9 mouse cellular contexts compared by ENCODE assay signal in genomic region chr13:64315483-64316050, GRCm38 (mm10). TPM values are rescaled to one million over a fixed set of nuclear protein-coding genes. Genes with fewer than 3 reads are reported as not detected.
DNase-seq lines count a peak whose midpoint lies in the region.
"Had no signal": no experiment of that assay in that cellular context is flagged by ENCODE, and none has a peak within 500 bp of the region (broad histone marks: within the 10 kb centered on the region; RNA-seq: fewer than 3 reads in every experiment).

No protein-coding gene starts in this region.

- peaks cover 10% of the 10 kb centered on the region for H3K4me1 ChIP-seq in hindbrain, embryonic 10.5 days (replicated peaks)

- H3K9me3 ChIP-seq in hindbrain, embryonic 10.5 days = no peaks in the 10 kb centered on the region
- H3K9me3 ChIP-seq: heart, embryonic 15.5 days had no signal

- 2% methylated on average over 3 of the region's 3 CpGs for WGBS in hindbrain, embryonic 10.5 days

- no peak overlapping the region for H3K4me3 ChIP-seq in hindbrain, embryonic 10.5 days
- H3K4me3 ChIP-seq: heart, embryonic 15.5 days had no signal

- no peaks in the 10 kb centered on the region for H3K36me3 ChIP-seq in hindbrain, embryonic 10.5 days
- H3K36me3 ChIP-seq: heart, embryonic 15.5 days had no signal

- H3K27me3 ChIP-seq in hindbrain, embryonic 10.5 days (ENCODE audit: insufficient read depth, poor library complexity, severe bottlenecking) = no peaks in the 10 kb centered on the region
- H3K27me3 ChIP-seq: heart, embryonic 15.5 days had no signal

- peak; percentile 14 for DNase-seq in adrenal gland, postnatal 10 days
- DNase-seq in adrenal gland, postnatal 25 days = no peak
- DNase-seq in layer of hippocampus, adult 11-12 months (ENCODE audit: low spot score) = peak; percentile 39
- no peak for DNase-seq in layer of hippocampus, postnatal 10 days (ENCODE audit: low spot score in 2 of 2)
- peak; percentile 49 for DNase-seq in ES-CJ7 (ENCODE audit: low read depth, low spot score)
- peak; percentile 62 for DNase-seq in embryo, embryonic 11.5 days (ENCODE audit: low read depth, low spot score)
- peak; percentile 90 for DNase-seq in retina, embryonic 14.5 days (ENCODE audit: low spot score)
- DNase-seq in hindbrain, embryonic 10.5 days (ENCODE audit: low spot score) = no peak

- H3K27ac ChIP-seq in hindbrain, embryonic 10.5 days = no peak overlapping the region
- H3K27ac ChIP-seq: heart, embryonic 15.5 days had no signal

RNA-seq across cellular contexts. Expression of gene Aaed1, which starts 3.1 kb away (rescaled TPM):
- 10 to 100 TPM; 52.7 to 57.2 TPM for total RNA-seq in adrenal gland, postnatal 10 days (2021)
- total RNA-seq in adrenal gland, postnatal 25 days (2021) = 47.8 and 54.8 TPM in 2 replicates
- total RNA-seq in layer of hippocampus, postnatal 10 days (2021) = 10 to 100 TPM in 1 of 2 experiments, 1 to 10 TPM in 1; 8.5 to 11.7 TPM
- polyA plus RNA-seq in hindbrain, embryonic 10.5 days (2016; fragmentation: Nextera tagmentation; extraction: Ambion mirVana) = 21.5 and 26.7 TPM in 2 replicates

RNA-seq across cellular contexts. Expression of gene Cdc14b, which starts 40.5 kb away (rescaled TPM):
- 10 to 100 TPM; 10.1 TPM for total RNA-seq in adrenal gland, postnatal 10 days (2021)
- 9.7 and 10.2 TPM in 2 replicates for total RNA-seq in adrenal gland, postnatal 25 days (2021)
- total RNA-seq in layer of hippocampus, postnatal 10 days (2021) = 1 to 10 TPM; 2.6 to 3.2 TPM
- 11.2 and 16.3 TPM in 2 replicates for polyA plus RNA-seq in hindbrain, embryonic 10.5 days (2016; fragmentation: Nextera tagmentation; extraction: Ambion mirVana)

RNA-seq across cellular contexts. Expression of gene Ctsl, which starts 55.1 kb away (rescaled TPM):
- 100 to 1,000 TPM; 254 to 384 TPM for total RNA-seq in adrenal gland, postnatal 10 days (2021)
- 784 and 797 TPM in 2 replicates for total RNA-seq in adrenal gland, postnatal 25 days (2021)
- 100 to 1,000 TPM; 169 to 194 TPM for total RNA-seq in layer of hippocampus, postnatal 10 days (2021)
- 135 and 146 TPM in 2 replicates for polyA plus RNA-seq in hindbrain, embryonic 10.5 days (2016; fragmentation: Nextera tagmentation; extraction: Ambion mirVana)

Comparison
In these comparisons a context has a peak if more than half of its experiments do, and no peak if none do; other contexts are left out.
1. DNase-seq: peak in adrenal gland, postnatal 10 days (single experiment), layer of hippocampus, adult 11-12 months (single experiment), ES-CJ7 (single experiment), embryo, embryonic 11.5 days (single experiment) and retina, embryonic 14.5 days (single experiment); none in adrenal gland, postnatal 25 days (single experiment), layer of hippocampus, postnatal 10 days (0 of 2) and hindbrain, embryonic 10.5 days (single experiment).